Mouse (Mus musculus) spleen, adult 2 months (tissue): ENCODE measurements around the gene Cdk9.

Experiments used
- CTCF ChIP-seq: fragments of 200-500 bp; IDR thresholded peaks from 2 replicates; pipeline ENCODE4 v1.5.1; 2011; ENCODE audit warnings: mild to moderate bottlenecking, inconsistent platforms; ENCODE audit not compliant: insufficient read depth, insufficient read length, insufficient replicate concordance; ENCODE audit errors: extremely low read depth
- POLR2A ChIP-seq: fragments of 200-500 bp; IDR thresholded peaks from 2 replicates; pipeline ENCODE4 v1.6.1; 2011; ENCODE audit warnings: low read depth, low read length, inconsistent platforms

- TF ChIP-seq POLR2A (no peak), CTCF (no peak)
Observed at GRCm38 (mm10) chr2:32739311-32739710, 26.4 kb upstream of the Cdk9 start.
